Mouse (Mus musculus) forebrain, postnatal 0 days (tissue): ENCODE measurements around the gene Gps1. TPM values are rescaled to one million over a fixed set of nuclear protein-coding genes. Genes with fewer than 3 reads are reported as not detected.
"Not testable (repeated sequence)": the region's sequence is repeated elsewhere in the genome, so short reads cannot be mapped to it uniquely, and the experiment has no call there.

Experiments
- ATAC-seq: fragments of 200-750 bp; cut with Nextera tagmentation; 2 replicates; pipeline ENCODE4 v1.8.0; 2017; ENCODE audit warnings: mild to moderate bottlenecking, moderate library complexity
- DNase-seq: peaks from one replicate; pipeline ENCODE4 v3.0.0-alpha.2; 2015
- H3K27ac ChIP-seq: fragments of 300-500 bp; sonication (generic); 2 replicates; pipeline ENCODE4 v1.5.1; 2014; ENCODE audit warnings: low read depth, mild to moderate bottlenecking, antibody characterized with exemption, low read length, moderate library complexity, mixed read lengths
- H3K27me3 ChIP-seq: fragments of 300-500 bp; sonication (generic); 2 replicates; pipeline ENCODE4 v1.6.1; 2014; ENCODE audit warnings: mild to moderate bottlenecking, low read length, mixed read lengths; ENCODE audit not compliant: insufficient read depth
- H3K36me3 ChIP-seq: fragments of 300-500 bp; sonication (generic); 2 replicates; pipeline ENCODE4 v1.6.1; 2014; ENCODE audit warnings: mild to moderate bottlenecking, moderate library complexity; ENCODE audit not compliant: insufficient read depth
- H3K4me1 ChIP-seq: fragments of 300-500 bp; sonication (generic); 2 replicates; pipeline ENCODE4 v1.6.1; 2014; ENCODE audit warnings: antibody characterized with exemption; ENCODE audit not compliant: insufficient read depth
- H3K4me2 ChIP-seq: fragments of 300-500 bp; sonication (generic); 2 replicates; pipeline ENCODE4 v1.6.1; 2014; ENCODE audit warnings: low read depth, mild to moderate bottlenecking, moderate library complexity
- H3K4me3 ChIP-seq: fragments of 300-500 bp; sonication (generic); 2 replicates; pipeline ENCODE4 v1.5.1; 2014; ENCODE audit warnings: low read depth, low read length, mixed read lengths
- H3K9ac ChIP-seq: fragments of 300-500 bp; sonication (generic); 2 replicates; pipeline ENCODE4 v1.6.1; 2014; ENCODE audit warnings: mild to moderate bottlenecking
- H3K9me3 ChIP-seq: fragments of 300-500 bp; sonication (generic); 2 replicates; pipeline ENCODE4 v1.6.1; 2016; ENCODE audit warnings: low read length
- CTCF ChIP-seq: sonication (generic); IDR thresholded peaks from 2 replicates; pipeline ENCODE4 v1.5.1; 2016; ENCODE audit warnings: antibody characterized with exemption, control low read depth, low read depth
- WGBS: fragments of 180-500 bp; shearing (Covaris S2); extraction: QIAGEN DNeasy Blood & Tissue Kit; methylation state at CpG from one replicate; pipeline ENCODE4 v1.1.7; 2014; 5-methylcytosine and 5-hydroxymethylcytosine counted together
- polyA plus RNA-seq: library from polyadenylated mRNA; unstranded; fragments of >200 nt; fragmentation: Nextera tagmentation; extraction: Ambion mirVana; gene quantifications from 2 replicates; pipeline ENCODE4 v1.2.1, GENCODE M21; 2015
- total RNA-seq: library from RNA; depleted of rRNA; stranded (reverse); fragments of >200 nt; gene quantifications from 2 replicates; pipeline ENCODE4 v1.2.3, GENCODE M21; 2014

The Gps1 gene
- total and polyA plus RNA-seq, 2 experiments from 2014 or later, result 240 to 244 TPM

DNA sequence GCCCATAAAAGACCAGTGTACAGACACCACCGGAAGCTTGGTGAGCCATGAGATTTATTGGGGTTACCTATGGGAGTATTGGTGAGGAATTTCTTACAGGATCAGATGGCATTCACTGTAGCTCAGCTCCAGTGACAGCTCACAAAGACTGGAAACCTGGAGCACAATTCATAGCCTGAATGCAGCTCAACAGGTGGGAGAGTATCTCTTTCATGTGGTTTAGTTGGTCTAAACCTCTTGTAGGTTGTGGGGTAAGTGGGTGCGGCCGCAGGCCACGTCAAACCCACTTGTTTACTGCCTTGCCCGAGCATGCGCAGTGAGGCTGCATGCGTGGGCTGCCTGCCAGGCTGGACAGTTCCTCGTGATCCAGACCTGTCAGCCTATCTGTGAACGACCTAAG, 23.8 kb upstream of the Gps1 start:
- no peak for DNase-seq
- Histone ChIP-seq H3K9me3 (no peaks in the 10 kb centered on the region), H3K36me3 (no peaks in the 10 kb centered on the region), H3K4me3 (no peak overlapping the region), H3K9ac (no peak overlapping the region), H3K4me1 (no peaks in the 10 kb centered on the region), H3K27me3 (0 out of 2 replicates have a peak, but pooled peaks cover 6% of the 10 kb centered on the region), H3K4me2 (no peak overlapping the region), H3K27ac (no peak overlapping the region)
- no peak for ATAC-seq
- WGBS, result 90% methylated on average over 9 of the region's 9 CpGs
- TF ChIP-seq CTCF, result no peak

DNA sequence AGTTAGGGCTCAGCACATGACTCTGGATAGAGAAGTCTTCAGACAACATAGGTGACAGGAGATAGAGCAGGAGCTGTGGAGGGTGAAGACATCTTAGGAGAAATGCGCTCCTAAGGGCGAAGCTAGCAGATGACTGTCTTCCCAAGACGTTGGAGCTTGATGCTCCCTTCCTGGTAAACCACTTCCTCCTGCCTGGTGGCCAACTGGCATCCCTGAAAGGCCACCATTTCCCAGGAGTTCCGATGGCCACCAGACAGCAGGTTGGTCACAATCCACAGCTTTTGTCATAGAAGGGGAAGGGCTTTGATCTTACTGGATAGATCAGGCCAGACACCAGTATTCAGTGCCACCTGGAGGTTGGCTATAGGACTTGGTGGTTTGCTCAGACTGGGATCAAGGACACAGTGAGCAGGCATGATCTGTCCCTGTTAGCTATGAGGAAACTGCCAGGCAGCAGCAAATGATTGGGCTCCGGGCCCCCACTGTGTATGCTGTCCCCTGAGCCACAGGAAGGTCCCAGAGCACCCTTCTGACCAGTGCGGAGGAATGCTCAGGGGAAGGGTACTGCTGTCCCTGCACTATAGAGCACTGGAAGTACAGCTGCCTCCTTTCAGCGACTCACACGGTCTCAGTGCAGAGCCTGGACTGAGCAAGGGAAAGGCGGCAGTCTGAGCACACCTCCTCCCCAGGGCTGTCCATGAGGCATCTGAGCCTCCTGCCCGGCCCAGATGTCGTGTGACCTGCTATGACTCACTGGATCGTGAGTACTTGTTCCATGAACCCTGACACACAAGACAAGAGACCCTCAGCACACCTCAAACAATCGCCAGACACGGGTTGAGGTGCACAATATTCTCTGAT, 22.0 kb upstream of the Gps1 start:
- WGBS, result 68% methylated on average over 14 of the region's 14 CpGs
- Histone ChIP-seq H3K27ac (no peak overlapping the region), H3K36me3 (no peaks in the 10 kb centered on the region), H3K4me2 (no peak overlapping the region), H3K4me1 (no peaks in the 10 kb centered on the region), H3K9me3 (no peaks in the 10 kb centered on the region), H3K4me3 (no peak overlapping the region), H3K27me3 (0 out of 2 replicates have a peak, but pooled peaks cover 6% of the 10 kb centered on the region), H3K9ac (no peak overlapping the region)
- no peak for TF ChIP-seq CTCF
- ATAC-seq (no peak), DNase-seq (no peak)

DNA sequence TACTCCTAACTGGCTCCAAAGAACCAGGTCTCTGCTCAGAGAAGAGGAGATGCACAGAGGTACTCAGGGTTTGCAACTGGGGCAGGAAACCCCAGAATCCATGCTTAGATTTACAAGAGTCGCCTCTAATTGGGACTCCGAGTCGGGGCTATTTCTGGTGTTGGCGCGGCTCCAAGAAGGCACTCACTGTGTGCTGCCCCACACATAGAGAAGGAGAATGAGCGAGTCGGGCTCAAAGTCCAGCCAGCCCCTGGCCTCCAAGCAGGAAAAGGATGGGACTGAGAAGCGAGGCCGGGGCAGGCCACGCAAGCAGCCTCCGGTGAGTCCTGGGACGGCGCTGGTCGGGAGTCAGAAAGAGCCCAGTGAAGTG, 21.4 kb upstream of the Gps1 start, which contains the start of gene Hmga1b:
TSS of gene Hmga1b (plus strand) at position 123 of the 370 bp plus-strand sequence.
- not testable (repeated sequence) for H3K4me1 ChIP-seq, H3K9ac ChIP-seq, H3K4me3 ChIP-seq, H3K4me2 ChIP-seq, H3K9me3 ChIP-seq, H3K27me3 ChIP-seq, H3K27ac ChIP-seq, DNase-seq, H3K36me3 ChIP-seq, ATAC-seq
- WGBS, result 10% methylated on average over 14 of the region's 14 CpGs

DNA sequence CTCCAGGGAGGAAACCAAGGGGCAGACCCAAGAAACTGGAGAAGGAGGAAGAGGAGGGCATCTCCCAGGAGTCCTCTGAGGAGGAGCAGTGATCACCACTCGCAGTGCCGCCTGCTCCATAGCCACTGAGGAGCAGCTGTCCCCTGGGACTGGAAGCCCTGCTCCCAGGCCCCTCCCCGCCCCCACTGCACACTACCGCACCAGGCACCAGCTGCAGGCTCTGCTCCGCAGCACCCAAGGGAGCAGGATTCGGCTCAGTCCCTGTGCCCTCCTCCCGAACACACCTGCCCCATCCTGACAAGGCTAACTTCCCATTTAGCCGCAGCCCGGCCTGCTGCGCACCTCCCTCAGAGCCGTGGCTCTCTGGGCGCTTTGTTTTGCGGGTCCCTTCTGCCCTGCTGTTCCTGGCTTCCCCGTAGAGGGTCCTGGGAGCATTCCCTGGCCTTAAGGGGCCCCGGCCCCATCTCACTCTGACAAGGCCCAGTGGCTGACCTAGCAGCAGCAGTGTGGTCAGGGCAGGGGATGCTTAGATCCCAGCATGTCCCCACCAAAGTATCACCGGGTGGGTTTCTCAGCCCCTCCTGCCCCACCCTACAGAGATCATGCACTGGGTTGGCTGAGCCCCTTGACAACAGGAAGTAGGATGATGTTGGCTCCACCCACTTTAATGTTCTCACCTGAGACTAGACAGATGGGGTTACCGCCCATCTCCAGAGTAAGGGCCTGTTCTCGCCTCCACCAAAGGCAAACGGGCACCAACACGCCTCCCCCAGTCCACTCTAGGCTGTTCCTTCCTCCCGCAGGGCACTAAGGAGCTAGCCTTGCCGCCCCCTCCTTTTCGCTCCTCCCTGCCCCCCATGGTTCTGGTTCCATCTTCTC, 20.7 kb upstream of the Gps1 start:
- not testable (repeated sequence) for DNase-seq, H3K4me2 ChIP-seq, H3K4me1 ChIP-seq, H3K27me3 ChIP-seq, ATAC-seq, H3K36me3 ChIP-seq, H3K4me3 ChIP-seq, H3K9ac ChIP-seq, H3K27ac ChIP-seq, H3K9me3 ChIP-seq
- WGBS, result 10% methylated on average over 6 of the region's 23 CpGs

DNA sequence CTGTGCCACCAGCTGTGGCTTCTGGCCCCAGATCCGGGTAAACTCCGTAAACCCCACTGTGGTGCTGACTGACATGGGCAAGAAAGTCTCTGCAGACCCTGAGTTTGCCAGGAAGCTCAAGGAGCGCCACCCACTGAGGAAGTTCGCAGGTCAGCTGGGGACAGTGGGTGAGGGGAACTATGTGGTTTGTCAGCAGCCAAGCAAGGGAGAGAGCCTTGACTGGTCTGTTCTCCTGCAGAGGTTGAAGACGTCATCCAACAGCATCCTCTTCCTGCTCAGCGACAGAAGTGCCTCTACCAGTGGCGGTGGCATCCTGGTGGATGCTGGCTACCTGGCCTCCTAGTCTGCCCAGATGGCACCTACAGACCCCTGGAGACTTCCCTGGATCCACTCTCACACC, 17.0 kb upstream of the Gps1 start:
- H3K4me2 ChIP-seq, DNase-seq, ATAC-seq, H3K27me3 ChIP-seq, H3K36me3 ChIP-seq, H3K27ac ChIP-seq, H3K4me1 ChIP-seq, H3K9me3 ChIP-seq, H3K4me3 ChIP-seq, H3K9ac ChIP-seq: not testable (repeated sequence)
- 78% methylated on average over 3 of the region's 7 CpGs for WGBS

DNA sequence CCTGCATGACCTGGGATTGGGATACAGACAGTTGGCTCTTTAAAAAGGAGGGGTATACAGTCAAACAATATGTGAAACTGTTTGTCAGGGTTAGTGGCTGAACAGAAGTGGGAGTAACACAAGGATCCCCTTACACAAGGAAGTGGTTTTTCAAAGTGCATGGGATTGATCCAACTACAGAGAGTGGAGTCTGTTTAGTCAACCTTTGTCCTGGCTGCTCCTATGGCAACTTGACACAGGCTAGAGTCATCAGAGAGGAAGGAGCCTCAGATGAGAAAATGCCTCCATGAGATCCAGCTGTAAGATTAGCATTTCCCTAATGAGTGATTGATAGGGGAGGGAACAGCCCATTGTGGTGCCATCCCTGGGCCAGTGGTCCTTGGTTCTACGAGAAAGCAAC, 15.9 kb upstream of the Gps1 start:
- Histone ChIP-seq H3K27me3 (no peaks in the 10 kb centered on the region), H3K36me3 (no peaks in the 10 kb centered on the region), H3K4me1 (no peaks in the 10 kb centered on the region), H3K4me3 (no peak overlapping the region), H3K27ac (no peak overlapping the region), H3K9ac (no peak overlapping the region), H3K4me2 (no peak overlapping the region), H3K9me3 (no peaks in the 10 kb centered on the region)
- ATAC-seq (no peak), DNase-seq (no peak)
- TF ChIP-seq CTCF, result no peak
- 59% methylated on average over 1 of the region's 1 CpGs for WGBS

DNA sequence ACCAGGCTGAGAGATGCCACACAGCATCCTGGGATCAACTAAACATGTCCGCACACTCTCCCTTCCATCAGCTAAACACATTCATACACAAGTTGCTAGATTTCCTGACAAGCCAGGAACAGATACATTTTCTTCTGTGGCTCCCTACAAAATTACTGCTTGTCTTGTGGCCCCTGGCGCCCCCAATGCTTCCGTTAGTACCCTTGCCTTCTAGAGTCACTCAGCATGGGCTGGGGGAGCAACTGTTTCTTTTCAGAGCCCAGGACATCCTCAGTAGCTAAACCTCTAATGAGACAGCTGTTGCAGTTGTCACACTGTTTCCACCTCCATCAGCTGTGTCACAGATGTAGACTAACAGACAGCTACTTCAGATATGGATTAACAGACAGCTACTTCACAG, 11.3 kb upstream of the Gps1 start:
- H3K27ac ChIP-seq, result no peak overlapping the region

More for the DNA sequence above, 11.3 kb upstream of the Gps1 start:
- TF ChIP-seq CTCF, result no peak
- H3K4me2 ChIP-seq, result no peak overlapping the region
- H3K9ac ChIP-seq, result no peak overlapping the region
- no peaks in the 10 kb centered on the region for H3K27me3 ChIP-seq
- no peaks in the 10 kb centered on the region for H3K4me1 ChIP-seq
- no peak for DNase-seq
- WGBS, result 78% methylated on average over 3 of the region's 3 CpGs
- ATAC-seq, result no peak
- no peak overlapping the region for H3K4me3 ChIP-seq
- no peaks in the 10 kb centered on the region for H3K36me3 ChIP-seq
- no peaks in the 10 kb centered on the region for H3K9me3 ChIP-seq
